Mouse (Mus musculus) midbrain, embryonic 15.5 days (tissue): ENCODE measurements at regions not wholly inside any gene's neighbourhood (a gene's known extent, or its start where the extent isn't known, plus 50 kb on each side); places are given as distances from the start of the nearest gene placed in this dataset.

Source experiments
- ATAC-seq: fragments of 200-750 bp; cut with Nextera tagmentation; replicated peaks from 2 replicates; pipeline ENCODE4 v1.8.0; 2017; ENCODE audit warnings: moderate TSS enrichment
- H3K27ac ChIP-seq: fragments of 300-500 bp; sonication (generic); 2 replicates; pipeline ENCODE4 v1.5.1; 2015; ENCODE audit warnings: mild to moderate bottlenecking, inconsistent platforms
- H3K27me3 ChIP-seq: fragments of 300-500 bp; sonication (generic); replicated peaks from 2 replicates; pipeline ENCODE4 v1.6.1; 2015; ENCODE audit warnings: inconsistent platforms
- H3K36me3 ChIP-seq: fragments of 300-500 bp; sonication (generic); replicated peaks from 2 replicates; pipeline ENCODE4 v1.6.1; 2015; ENCODE audit warnings: inconsistent platforms
- H3K4me1 ChIP-seq: fragments of 300-500 bp; sonication (generic); 2 replicates; pipeline ENCODE4 v1.6.1; 2015; ENCODE audit warnings: inconsistent platforms
- H3K4me2 ChIP-seq: fragments of 300-500 bp; sonication (generic); 2 replicates; pipeline ENCODE4 v1.6.1; 2015; ENCODE audit warnings: inconsistent platforms, mild to moderate bottlenecking, moderate library complexity
- H3K4me3 ChIP-seq: fragments of 300-500 bp; sonication (generic); 2 replicates; pipeline ENCODE4 v1.5.1; 2015; ENCODE audit warnings: mild to moderate bottlenecking, inconsistent platforms
- H3K9ac ChIP-seq: fragments of 300-500 bp; sonication (generic); 2 replicates; pipeline ENCODE4 v1.6.1; 2015; ENCODE audit warnings: mild to moderate bottlenecking, inconsistent platforms
- H3K9me3 ChIP-seq: fragments of 300-500 bp; sonication (generic); 2 replicates; pipeline ENCODE4 v1.6.1; 2016; ENCODE audit warnings: inconsistent platforms
- WGBS: fragments of 180-500 bp; shearing (Covaris S2); methylation state at CpG from one replicate; pipeline ENCODE4 v1.1.7; 2015; ENCODE audit warnings: mixed read lengths; 5-methylcytosine and 5-hydroxymethylcytosine counted together

- no peaks in the 10 kb centered on the region for H3K4me1 ChIP-seq
- H3K9ac ChIP-seq, result no peak overlapping the region
- WGBS, result 71% methylated on average over 4 of the region's 4 CpGs
- H3K36me3 ChIP-seq, result no peaks in the 10 kb centered on the region
- no peak for ATAC-seq
- H3K27me3 ChIP-seq, result no peaks in the 10 kb centered on the region
- no peak overlapping the region for H3K4me3 ChIP-seq
- no peak overlapping the region for H3K27ac ChIP-seq
- no peak overlapping the region for H3K4me2 ChIP-seq
- H3K9me3 ChIP-seq, result no peaks in the 10 kb centered on the region
Observed at GRCm38 (mm10) chr11:40850652-40851092, 95.6 kb upstream of the Ccng1 start.

GRCm38 (mm10) chr11:40846586-40846985, 91.5 kb upstream of the Ccng1 start:
- Histone ChIP-seq H3K9me3 (no peaks in the 10 kb centered on the region), H3K27ac (no peak overlapping the region), H3K36me3 (no peaks in the 10 kb centered on the region), H3K27me3 (no peaks in the 10 kb centered on the region), H3K4me2 (no peak overlapping the region), H3K4me3 (no peak overlapping the region), H3K9ac (no peak overlapping the region), H3K4me1 (no peaks in the 10 kb centered on the region)
- ATAC-seq, result no peak
- 78% methylated on average over 1 of the region's 1 CpGs for WGBS

GRCm38 (mm10) chr11:40835393-40835792, 80.3 kb upstream of the Ccng1 start:
- 75% methylated on average over 4 of the region's 4 CpGs for WGBS
- no peaks in the 10 kb centered on the region for H3K4me1 ChIP-seq
- no peaks in the 10 kb centered on the region for H3K27me3 ChIP-seq
- no peak overlapping the region for H3K4me2 ChIP-seq
- H3K36me3 ChIP-seq, result no peaks in the 10 kb centered on the region
- no peak overlapping the region for H3K27ac ChIP-seq
- no peak overlapping the region for H3K9ac ChIP-seq
- ATAC-seq, result no peak
- H3K9me3 ChIP-seq, result no peaks in the 10 kb centered on the region
- H3K4me3 ChIP-seq, result no peak overlapping the region
